Mouse (Mus musculus) retina, adult 2 months (tissue): ENCODE measurements around the gene Dse.

Source experiments
- DNase-seq: peaks from one replicate; pipeline ENCODE4 v3.0.0-alpha.2; 2012; ENCODE audit warnings: low read depth, low spot score

Dse gene

DNA sequence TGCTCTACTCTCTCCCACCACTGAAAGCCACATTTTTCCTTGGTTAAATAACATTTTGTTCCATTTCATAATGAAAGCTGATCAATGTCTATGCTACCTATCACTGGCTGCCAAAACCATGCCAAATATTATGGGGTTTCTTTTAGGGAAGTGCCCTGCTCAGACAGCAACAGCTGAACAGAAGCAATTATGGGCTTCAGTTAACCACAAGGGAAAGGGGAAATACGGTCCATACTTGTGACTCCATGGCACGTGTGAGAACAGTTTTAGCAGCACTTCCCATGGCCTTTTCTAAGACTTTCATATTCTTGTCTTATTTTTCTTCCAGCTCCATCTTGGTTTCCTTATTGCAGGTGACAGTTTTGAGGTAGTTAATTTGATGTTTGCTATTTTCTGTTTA is 76.2 kb downstream of the Dse start:
- no peak for DNase-seq

DNA sequence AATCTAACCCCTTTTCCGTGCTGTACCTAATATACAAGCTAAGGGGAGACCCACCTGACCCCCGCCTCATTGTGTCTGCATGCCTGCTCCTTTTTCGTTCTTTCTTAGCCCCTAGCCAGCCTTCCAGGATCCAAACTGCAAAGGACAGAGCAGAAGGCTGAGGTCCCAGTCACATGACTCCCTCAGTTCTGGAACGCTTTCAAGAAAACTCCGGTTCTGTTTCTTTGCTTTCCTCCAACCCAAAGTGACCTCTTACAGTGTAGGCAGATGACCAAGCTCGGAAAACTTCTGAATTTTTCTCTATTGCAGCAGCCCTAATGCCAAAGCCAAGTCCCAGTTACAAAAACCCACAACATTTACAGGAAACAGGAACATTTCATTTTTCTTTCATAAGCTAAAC is 79.1 kb downstream of the Dse start:
- DNase-seq, result no peak

DNA sequence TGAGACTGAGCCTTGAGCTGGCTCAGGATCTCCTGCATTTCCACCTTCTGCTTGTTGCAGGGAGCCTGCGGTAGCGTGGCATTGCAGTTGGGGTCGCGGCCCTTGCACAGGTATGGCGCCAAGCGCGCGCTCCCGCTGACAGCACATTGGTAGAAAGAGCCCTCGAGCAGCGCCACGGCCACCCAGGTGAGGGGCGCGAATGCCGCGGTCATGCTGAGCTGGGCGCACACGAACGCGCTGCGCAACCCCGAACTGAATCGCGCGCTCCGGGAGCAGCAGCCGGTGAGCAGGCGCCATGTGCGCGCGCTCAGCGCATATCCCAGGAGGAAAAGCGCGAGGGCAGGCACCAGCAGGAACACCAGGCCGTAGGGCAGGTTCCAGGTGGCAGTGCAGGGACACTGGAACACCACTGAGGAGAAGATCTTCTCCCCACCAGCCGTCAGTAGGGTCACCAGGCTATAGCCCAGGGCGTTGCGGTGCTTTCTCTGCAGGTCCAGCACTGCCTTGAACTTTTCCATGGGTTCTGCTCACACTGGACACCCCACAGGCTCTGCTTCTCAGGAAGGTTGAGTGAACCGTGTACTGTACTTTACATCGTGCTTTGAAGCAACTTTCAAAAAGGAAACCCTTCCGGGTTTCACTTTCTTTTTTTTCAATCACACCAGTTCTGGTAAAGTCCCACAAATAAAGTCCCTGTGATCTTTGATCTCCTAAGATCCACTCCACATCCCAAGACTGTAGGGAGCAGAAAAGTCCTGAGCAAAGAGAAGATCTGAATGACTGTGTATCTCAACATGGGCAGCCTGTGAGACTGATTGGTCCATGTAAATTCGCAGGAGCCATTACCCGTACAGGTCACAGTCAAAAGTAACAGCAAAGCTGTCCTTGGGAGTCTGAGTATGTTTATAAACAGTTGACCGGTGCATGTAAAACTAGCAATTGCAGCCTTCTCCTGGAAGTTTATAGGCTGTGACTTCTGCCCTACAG is 79.8 kb downstream of the Dse start, which contains the start of gene Calhm6:
Calhm6 (minus strand) TSS at position 593 of the 987 bp plus-strand sequence.
- DNase-seq, result no peak

DNA sequence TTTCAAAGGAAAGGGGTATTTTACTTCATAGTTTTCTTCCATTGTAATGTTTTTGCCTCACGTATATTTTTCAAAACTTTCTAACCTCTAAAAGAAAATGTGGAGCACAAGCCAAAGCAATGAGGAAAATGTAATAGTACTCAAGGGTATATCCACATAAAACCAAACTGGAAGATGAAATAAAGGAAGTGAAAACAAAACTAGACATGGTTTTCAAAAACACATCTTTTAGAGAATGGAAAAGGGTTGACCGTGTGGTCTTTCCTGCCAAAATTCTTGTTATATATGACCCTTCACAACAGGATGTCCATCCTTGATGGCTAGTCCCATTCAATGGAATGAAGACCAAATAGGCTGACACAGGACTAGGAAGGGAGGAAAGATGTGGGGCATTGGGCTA is 89.1 kb downstream of the Dse start:
- no peak for DNase-seq

DNA sequence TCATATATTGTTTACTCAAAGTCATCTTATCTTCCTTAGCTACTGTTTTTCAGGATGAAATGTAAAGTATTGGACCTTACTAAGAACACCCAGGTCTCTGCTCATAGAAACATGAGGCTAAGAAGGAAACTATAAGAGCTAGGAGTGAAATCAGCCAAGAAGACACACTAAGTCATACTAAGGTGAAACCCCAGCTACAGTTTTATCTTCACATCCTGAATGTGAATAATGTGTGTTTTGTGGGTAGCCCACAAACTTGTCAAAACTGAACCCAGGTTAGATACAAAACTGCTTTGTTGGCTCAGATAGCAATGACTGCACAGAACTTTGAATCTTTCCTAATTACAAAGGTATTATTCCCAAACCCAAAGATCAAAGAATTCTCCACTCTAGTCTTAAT is 89.7 kb downstream of the Dse start:
- DNase-seq, result no peak

DNA sequence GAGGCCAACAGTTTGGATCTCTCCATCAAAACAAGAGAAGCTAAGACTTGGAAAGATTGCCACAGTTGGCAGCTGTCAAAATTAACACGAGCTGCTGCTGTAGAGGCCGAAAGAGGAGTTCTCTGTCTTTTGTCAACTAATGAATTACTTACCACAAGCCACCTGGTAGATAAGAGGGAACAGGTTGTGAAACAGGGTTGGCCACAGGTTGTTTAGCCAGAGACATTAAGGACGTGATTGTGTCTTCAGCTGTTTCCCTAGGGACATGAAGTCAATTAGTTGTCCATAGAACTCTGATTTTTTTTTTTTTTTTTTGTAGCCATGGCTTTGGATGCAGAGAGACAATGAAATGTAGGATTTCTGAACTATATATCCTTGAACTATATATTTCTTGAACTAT is 90.4 kb downstream of the Dse start:
- DNase-seq, result no peak

DNA sequence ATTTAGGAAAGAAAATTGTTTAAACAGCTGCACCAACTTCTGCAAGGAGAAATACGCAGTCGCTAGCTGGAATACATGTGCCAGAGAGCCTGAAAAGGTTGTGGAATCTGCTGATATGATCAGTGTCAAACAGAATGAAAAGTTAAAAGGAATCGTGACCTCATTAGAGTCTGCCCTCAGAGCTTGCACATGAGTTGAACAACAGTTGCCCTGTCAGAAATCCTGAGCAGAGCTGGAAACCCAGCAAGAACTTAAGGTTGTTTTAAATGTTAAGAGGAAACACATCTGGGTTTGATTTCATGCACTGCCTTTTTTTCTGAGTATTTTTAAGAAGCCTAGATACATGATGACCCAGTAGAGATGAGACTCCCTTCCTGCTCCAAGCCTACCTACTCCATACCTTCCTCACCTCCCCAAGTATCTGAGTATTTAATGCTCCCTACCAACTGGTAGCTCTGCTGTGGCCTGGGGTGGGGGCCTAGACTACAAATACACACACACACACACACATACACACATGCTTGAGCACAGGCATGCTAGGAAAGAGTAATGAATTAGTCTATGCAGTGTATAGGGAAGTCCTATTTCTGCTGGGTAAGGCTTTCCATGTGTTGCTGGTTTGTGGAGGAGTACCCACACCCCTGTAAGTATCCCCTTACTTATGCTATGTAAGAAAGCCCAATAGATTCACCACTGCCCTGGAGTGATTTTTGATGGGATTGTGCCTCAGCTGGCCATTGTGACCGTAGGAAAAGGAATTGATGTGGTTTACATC is 95.4 kb downstream of the Dse start:
- no peak for DNase-seq

DNA sequence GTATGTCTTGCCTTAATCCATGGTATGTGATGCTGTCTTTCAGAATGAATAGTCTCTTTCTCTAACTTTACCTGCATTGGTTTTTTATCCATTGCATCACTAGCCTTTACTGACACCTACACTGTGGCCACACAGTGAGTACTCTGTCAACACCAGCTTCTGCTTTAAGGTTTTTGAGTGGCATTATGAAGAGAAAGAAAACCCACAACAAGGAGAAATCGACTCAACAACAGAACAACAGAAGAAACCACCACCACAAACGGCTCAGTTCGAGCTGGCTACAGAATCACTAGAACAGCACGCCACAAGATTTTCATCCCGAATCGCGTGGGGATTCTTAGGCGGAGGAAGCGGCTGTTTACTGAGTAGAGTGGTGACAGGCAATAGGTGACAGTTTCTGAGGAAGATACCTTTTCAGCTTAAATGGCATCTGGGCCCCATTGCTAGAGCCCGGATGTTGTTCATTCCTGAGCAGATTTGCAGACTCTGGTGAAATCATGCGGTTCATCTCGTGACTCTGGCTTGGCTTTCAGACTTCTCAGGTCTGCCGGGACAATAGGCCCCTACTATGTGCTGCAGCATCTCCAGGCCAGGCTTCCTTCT is 96.6 kb downstream of the Dse start:
- DNase-seq, result no peak
